Mouse (Mus musculus) embryonic fibroblast, embryonic 13.5 days (primary cell): ENCODE measurements around the gene Cuta.

ENCODE experiments used
- CTCF ChIP-seq: IDR thresholded peaks from 2 replicates; pipeline ENCODE4 v1.5.1; 2011; ENCODE audit warnings: mild to moderate bottlenecking, control low read depth, low read length, moderate library complexity, borderline replicate concordance; ENCODE audit not compliant: insufficient read depth
- POLR2A ChIP-seq: IDR thresholded peaks from 2 replicates; pipeline ENCODE4 v1.6.1; 2011; ENCODE audit warnings: low read depth, mild to moderate bottlenecking, control low read depth, low read length, moderate library complexity

- TF ChIP-seq CTCF (no peak), POLR2A (no peak)
These were observed 41.7 kb upstream of the Cuta start for GRCm38 (mm10) chr17:26981050-26981449.
